Mouse (Mus musculus): ENCODE measurements around the gene Lrrc25.

The Lrrc25 gene

DNA sequence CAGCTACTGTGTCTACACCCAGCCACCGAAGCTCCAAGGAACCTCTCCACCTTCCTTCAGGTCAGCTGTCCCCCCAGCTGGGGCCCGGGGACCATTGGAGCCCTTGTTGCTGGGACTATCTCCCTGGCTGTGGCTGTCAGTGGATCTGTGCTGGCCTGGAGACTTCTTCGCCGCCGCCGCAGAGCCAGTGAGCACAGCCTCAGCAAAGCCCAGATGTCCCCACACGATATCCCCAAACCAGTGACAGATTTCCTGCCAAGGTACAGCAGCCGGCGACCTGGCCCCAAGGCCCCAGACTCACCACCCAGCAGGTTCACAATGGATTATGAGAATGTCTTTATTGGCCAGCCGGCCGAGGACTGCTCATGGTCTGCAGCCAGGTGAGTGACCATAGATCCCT, 2.0 kb downstream of the Lrrc25 start:
- no peak for DNase-seq

DNA sequence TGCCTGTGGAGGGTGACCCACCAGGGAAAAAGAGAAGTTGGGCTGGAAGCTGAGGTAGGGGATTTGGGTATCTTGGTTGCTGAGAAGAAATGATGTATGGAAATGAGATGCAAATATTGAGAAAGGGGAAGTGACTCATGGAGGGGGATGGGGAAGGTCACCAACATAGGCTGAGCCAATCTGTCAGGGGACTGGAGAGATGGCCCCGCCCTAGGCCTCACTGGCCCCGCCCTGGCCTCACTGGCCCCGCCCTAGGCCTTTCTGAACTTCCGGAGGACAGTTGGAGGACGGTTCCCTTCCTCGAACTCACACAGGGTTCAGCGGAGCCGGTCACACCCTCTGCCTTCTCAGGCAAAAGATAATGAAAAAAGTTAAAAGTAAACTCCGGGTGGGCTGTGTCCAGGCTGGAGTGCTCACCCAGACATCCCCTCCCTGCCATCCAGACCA, 3.0 kb downstream of the Lrrc25 start:
- no peak for DNase-seq

DNA sequence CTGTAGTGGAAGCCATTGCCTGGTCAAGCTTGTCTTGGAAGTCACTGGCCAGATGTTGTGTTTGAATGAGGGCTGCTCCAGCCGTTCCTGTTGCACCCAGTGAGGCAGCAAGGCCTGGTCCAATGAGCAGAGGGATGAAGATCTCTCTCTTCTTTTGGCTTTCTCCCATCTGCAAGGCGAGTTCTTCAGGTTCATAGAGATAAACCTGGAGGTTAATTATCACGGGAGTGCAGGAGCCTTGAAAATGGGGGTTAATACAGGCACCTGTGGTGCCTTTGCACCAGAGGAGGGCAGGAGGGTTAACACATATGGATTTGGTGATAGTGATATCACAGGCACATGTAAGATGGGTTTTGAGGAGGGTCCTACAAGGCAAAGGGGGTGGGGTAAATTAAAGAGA, 6.3 kb downstream of the Lrrc25 start:
- no peak for DNase-seq

DNA sequence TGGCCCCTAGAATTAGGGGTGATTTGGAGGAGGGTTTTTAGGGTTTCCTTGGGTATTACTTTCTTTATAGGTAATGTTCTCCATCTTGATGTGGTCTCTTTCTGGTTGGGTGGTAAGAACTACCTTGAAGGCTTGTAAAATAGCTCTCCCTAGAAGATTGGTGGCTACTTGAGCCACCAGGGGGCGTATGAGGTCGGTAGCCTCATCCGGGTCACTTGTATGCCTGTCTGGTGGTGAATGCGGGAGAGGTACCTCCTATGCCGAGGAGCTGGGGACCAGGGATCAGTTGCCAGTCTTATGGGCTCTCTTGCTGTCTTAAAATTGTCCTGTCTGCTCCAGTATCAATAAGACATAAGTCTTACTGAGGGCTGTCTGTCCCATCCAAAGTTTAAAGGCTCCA, 9.1 kb downstream of the Lrrc25 start:
- peak; percentile 38 to 42 for DNase-seq

DNA sequence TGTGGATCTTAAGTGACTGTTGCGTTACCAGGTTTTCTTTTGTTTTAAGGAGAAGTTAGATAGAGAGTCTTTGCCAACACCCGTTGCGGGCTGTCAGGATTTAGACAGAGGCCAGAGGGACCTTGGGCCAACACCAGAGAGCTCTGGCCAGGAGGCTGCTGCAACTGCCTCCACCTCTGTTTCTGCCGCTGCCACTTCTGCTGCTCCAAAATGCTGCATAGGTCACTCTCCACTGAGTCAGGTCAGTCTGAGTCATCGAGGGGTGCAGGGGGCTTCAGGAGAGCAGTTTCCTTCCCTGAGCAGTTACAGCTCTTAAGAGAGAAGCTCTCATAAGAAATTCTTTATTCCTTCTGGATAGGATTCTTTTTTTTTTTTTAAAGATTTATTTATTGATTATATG, 11.1 kb downstream of the Lrrc25 start:
- no peak for DNase-seq

DNA sequence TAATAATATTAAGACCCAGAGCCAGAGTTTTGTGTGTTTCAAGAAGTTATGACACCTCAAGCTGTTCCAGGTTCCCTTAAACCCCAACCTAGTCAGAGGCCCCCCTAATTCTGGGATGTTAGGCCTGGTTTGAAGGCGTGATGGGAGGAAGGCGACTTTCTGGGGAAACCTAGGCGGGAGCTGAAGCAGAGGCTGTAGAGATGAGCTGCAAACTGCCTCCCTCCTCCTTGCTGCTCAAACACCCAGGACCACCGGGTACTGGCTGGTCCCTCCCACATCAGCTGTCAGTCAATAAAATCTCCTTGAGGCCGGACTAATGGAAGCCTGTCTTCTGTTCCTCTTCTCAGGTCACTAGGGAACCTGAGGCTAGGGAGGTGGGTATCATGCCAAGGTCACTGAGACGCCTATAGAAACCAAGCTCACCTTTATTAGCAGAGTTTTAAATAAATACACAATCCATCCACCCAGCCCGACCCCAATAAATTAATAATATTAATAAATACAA, 13.1 kb downstream of the Lrrc25 start:
- DNase-seq: peak in 1 of 2 experiments; percentile 23

DNA sequence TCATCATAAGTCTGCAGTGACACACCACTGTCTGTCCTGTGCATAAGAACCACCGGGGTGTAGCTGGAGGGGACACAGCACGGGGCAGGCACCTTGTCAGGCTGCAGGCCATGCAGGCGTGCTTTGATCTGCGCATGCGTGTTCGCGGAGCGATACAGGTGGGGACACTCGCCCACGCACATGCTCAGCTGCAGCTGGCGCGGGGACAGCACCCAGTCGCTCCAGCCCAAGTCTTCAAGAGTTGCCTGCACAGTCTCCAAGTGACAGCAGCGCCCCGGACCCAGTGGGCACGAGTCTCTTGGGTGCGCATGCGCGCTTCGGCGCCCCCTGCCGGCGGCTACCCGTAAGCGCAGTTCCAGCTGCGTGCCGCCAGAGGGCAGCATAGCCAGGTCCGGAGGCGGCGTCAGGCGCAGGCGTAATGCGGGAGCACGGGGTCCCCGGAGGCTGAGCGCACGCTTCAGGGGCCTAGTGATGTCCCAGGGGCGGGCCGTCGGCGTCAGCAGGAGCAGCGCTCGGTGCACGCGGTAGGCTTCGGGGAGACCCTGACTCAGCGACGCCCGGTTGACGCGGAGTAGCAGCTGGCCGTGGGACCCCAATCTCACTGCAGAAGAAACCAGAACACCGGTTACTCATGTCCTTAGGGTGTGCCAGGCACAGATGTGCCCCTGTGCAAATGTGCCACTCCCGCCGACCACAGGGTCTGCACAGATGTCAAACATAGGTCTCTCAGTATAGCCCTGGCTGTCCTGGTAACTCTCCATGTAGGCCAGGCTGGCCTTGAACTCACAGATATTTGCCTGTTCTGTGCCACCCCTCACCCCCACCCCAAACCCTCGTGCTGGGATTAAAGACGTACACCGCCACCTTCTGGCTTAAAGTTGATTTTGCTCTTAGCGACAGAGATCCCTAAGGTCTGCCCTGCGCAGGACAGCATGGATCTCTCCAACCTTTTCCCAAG, 13.9 kb downstream of the Lrrc25 start:
- DNase-seq: peak; percentile 86 to 93

DNA sequence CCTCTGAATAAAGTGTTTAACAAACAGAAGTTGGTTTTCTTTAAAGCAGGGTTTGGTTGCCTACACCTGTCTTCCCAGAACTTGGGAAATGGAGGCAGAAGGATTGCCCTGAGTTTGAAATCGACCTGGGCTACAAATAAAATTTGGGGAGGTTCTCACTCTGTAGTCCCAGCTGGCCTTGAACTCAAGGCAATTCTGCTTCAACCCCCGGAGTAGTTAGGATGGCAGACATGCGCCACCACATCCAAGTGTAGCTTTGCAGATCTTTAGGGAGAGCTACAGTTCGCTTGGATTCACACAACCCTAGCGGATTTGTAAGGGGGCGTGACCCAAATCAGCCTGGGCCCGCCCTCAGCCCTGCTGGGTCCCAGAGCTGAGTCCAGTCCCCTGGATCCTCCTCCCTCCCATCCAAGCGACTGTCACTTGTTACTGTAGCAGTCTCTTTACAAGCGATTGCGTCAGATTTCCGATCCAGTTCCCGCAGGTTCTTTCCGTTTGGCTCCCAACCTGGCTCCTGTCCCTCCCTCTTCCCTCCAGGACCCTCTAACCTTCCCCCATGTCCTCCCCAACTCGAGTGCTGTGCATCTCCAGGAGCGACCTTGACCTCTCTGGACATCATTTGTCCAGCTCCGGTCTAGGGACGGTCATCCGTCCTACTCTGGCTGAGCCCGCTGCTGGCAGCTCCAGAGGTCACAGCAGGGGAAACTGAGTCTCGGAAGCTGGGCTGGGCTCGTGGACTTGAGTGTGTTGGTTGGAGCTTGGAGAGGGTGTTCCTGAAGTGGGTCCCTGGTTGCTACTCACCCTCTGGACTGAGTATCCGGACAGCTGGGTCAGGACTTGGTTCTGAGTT, 14.8 kb downstream of the Lrrc25 start:
- no peak for DNase-seq

DNA sequence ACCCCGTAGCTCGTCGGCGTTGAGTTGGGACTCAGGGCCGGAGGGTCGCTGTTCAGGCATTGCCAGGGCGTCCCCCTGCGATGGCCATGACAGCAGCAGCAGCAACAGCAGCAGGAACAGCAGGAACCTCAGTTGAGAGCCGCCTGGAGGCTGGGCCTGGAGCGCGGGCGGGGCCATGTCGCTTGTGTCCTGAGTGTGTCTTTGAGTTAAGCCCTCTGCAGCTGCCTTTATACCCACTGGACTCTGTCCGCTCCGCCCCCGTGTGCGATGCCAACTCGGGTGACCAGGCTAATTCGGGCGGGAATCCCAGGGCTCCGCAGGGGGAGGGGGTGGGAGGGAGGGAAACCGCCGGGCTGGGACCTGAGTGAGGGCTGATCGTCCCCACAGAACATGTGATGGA, 15.5 kb downstream of the Lrrc25 start:
- DNase-seq: no peak

DNA sequence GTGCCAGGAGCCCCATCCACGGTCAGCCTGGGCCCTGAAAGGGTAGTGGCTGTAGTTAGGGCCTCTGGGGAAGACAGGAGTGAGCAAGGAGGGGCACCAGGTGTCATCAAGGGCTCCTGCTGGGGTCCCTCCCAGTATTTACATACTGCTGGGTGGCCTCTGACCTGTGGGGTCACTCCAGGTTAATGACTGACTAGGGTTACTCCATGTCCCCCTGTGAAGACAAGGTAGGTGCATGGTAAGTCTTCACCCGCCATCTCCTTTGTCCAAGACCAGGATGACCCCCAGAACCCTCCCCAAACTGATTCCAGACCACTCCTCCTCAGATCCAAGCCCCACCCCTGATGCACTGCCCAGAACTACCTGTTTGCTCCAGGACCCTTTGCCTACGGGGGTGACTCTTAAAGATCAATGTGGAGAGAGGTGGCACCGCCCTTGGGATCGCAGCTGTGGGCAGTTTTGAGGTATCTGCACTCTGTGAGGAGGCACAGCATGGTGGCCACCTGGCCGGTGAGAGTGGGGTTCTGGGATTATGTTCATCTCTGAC, 16.5 kb downstream of the Lrrc25 start, which contains the start of gene Gdf15:
TSS of gene Gdf15 (minus strand) at position 111 of the 547 bp plus-strand sequence.
- no peak for DNase-seq

DNA sequence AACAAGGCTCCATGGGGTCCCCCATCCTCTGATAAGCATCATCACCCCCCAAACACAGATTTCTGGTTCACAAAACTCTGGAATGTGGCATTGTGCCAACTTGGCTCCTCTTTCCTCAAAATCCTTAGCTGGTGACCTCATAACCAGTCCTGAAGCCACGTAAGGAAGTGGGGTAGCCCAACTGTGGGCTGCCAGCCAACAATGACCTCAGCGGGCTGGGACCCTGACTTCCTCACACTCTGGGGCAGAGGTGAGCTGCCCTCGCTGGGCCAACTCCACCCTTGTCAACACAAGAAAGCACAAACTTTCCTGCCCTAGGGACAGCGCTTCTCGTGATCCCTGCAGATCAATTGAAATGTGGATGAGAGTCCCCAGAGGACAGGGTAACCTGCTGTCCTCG, 18.1 kb downstream of the Lrrc25 start:
- no peak for DNase-seq

DNA sequence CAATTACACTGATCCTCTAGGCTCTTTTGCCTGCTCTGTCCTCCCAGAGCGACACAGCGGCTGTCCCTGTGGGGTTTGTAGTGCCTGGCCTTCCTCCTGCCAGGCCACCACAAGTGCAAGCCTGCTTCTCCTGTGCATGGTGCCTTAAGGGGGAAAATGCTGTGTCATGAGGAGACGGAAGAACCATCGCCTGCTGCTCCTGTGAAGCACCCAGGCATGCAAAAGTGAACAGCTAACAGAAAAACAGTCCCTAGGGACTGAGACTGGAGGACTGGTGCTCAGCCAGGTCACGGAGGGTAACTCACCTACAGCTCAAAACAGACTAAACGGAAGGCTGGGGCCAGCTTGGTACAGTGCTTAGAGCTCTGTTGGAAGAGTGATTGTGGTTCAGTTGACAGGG, 19.6 kb downstream of the Lrrc25 start:
- no peak for DNase-seq

DNA sequence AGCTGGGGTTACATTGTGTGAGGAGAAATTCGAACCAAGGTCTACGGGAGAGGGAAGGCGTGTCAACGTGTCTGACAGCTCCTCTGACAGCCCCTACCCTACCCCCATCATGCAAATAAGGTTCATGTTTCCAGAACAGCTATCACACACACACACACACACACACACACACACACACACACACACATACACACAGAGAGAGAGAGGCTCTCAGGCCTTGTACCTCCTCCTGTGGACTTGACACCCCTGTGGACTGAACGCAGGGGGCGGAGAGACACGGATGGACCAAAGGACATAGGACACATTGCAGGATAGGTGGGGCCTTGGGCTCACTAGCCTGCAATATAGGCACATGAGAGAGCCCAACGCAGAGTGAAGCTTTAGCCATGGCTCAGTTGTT, 20.9 kb downstream of the Lrrc25 start:
- DNase-seq: no peak

DNA sequence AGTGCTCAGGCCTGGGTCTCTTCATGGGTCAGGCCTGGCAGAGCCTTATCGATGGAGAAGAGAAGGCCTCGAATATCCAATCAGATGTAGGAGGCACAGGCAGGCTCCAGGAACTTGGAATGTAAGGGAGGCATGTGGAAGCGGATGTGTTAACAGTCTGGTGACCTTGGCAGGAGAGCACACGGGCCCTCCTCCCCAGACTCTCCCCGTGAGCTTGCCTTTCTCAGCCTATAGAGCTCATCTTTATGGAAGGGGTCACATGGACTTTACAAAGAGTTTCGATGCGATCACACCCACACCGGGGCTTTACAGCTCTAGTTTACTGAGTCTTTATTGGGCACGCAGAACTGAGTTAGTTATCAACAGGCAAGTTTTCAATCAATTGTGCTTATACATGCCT, 22.8 kb downstream of the Lrrc25 start:
- DNase-seq: no peak

DNA sequence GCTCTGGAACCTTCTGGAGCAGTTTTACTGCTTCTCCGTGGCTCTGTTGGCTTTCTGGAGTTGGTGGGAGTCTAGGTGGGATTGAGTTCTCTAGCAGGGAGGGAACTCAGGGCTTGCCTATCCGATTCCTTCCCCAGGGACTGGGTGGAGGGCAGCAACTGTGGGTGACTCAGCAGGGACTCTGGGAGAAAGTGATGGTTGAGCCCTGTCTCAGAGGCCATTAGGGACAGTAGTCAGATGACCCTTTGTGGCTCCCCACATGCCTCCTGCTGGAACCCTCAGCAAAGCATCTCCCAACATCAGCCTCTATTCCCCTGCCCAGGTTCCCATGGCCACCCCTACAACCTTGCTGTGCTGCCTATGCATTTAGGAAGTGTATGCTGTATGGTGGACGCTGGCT, 27.1 kb downstream of the Lrrc25 start:
- no peak for DNase-seq

DNA sequence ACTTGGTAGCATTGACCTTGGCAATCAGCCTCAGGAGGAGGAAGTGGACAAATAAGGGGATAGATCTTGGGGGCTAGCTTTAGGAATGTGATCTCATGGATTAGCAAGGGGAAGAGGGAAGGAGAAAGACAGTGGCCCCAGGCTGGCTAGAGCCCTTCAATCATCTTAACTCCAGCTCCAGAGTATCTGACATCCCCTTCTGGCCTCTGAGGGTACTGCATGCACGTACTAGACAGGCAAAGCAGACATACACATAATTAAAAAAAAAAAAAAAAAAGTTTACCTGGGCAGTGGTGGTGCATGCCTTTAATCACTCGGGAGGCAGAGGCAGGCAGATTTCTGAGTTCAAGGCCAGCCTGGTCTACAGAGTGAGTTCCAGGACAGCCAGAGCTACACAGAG, 28.1 kb downstream of the Lrrc25 start:
- no peak for DNase-seq

DNA sequence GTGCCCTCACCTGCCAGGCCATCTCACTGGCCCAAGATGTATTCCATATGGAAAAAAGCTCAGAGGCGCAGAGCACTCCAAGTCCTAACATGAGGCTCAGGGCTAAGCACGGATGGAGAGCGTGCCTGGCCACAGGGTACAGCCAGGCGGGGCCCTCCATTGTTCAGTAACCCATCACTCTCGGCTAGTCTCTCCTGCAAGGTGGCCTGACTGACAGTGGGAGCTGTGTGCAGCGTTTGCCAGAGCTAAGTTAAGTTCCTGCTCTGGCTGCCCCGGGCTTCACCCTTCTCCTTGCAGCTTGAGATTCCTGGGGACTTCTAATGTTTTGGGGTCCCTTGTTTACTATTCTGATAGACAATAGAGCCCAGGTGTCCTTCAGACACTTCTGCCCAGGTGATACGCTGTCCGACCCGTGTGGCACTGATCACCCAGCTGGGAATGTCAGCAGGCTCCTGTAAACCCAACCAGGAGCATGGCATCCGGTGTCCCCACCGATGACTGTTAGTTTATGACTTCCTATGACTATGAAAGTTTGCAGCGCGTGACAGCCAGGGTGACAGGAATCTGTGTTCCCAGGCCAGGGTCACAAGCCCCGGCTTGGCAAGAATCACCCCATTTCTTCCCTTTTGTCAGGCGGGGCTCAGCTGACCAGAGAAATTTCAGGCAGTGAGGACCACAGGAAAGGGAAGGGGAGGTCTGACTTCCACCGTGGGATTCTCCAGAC, 29.7 kb downstream of the Lrrc25 start:
- no peak for DNase-seq

DNA sequence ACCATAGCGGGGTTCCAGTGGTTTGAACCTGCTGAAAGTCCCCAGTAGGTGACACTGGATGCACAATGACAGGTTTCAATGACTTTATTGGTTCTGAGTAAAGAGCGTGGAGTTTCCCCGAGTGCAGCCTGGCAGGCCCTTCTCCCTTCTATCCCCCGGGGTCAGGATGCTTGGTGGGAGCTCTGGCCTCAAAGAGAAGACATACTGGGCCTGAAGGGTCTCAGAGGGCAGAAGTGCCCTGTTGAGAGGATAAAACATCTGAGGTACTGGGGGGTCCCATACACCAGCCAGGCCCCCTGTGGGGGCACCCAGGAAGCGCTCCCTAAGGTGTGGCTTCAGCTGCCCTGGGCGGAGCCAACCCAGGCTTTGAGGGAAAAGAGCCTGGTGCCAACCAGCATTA, 30.4 kb downstream of the Lrrc25 start:
- DNase-seq: no peak

DNA sequence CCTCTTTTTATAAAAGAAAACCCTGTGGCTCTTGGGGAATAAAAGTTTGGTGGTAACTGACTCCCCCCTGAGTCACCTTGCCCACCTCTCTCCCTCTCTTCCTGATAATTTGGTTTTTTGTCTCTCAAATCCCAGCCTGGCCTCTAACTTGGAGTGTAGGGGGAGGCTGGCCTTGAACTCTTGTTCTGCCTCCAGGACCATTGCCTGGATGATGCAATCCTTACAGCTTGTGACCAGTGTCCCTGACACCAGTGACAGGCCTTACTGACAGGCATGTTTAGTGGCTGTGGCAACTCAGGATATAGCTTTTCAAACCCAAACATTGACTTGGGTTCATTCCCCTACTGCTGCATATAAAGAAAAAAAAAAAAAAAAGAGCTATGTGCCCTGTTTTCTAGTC, 30.8 kb downstream of the Lrrc25 start:
- no peak for DNase-seq

DNA sequence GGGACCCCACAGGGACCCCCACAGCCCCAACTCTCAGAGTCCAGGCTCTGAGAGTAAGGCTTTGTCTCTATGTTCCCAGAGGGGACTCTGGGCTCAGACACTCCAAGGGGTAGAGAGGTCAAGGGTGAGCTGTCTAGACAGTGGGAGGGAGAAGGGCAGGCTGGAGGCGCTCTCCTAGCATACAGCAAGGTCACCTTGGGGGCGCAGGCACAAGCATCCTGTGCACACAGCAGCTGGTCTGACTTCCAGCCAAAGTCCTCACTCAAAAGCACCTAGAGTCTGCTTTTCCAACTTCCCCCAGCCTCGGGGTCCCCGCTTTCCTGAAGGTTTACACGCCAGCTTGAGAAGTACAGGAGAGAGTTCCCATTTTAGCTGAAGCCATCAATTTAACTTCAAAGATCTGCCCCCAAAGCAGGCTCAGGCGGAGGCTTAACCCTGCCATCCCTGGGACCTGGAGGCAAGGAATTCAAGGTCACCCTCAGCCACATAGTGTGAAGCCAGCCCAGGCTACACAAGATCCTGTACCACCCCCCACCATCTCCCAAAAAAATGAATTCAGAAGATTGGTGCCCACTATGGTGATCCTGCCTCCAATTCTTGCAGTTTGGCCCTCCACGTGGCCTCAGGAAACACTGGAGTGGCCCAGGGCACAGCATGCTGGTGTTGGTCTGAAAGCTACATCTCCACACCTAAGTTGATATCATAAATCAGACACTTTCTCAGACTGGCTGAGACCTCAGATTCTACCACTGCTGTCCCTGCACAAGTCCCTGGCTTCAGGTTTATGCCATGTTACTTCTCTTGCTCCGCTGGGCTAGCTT, 31.6 kb downstream of the Lrrc25 start:
- DNase-seq: no peak

DNA sequence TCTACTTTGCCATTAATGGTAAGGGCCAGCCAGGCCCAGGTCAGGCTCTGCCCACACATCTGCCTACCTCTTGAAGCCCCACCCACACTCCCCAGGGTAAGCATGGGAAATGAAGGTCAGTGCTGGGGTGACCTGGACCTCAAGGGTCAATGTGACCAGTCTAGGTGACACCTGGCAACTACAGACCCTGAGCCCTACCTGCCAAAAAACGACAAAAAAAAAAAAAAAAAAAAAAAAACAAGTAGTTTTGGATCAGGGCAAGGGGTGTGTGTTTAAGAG, 32.1 kb downstream of the Lrrc25 start:
- no peak for DNase-seq

DNA sequence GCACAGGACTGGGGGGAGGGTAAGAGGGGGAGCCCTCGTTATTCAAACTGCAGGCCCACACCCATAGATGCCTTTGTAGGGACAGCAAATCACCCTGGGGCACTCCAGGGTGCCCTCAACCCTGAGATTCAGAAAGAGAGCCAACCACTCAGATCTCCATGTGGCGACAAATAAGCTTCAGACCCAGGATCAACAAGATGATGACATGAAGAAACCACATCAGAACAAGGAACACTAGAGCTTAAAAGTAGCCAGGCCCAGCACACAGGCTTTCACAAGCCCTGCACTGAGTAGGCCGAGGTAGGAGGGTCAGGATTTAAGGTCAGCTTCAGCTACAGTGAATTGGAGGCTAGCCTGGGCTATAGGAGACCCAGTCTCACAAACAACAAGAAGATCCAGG, 33.0 kb downstream of the Lrrc25 start:
- no peak for DNase-seq
